Mouse (Mus musculus) hematopoietic stem cell, adult 5-6 weeks (primary cell): ENCODE measurements around the gene Tat. TPM values are rescaled to one million over a fixed set of nuclear protein-coding genes. Genes with fewer than 3 reads are reported as not detected.
A peak's percentile ranks its signal among the peaks of the same experiment; 100 is the strongest.

Source experiments
- ATAC-seq, 2 experiments: fragments of 125-278 bp in 1 of 2; replicated peaks in 1 of 2; 2 replicates each; pipeline ENCODE4 v1.8.0; 2016 to 2017; ENCODE audit warnings: inconsistent platforms in 2 of 2, mild to moderate bottlenecking in 2 of 2, moderate number of reproducible peaks in 2 of 2, low read depth in 1 of 2, moderate TSS enrichment in 1 of 2; ENCODE audit not compliant: low FRiP score in 2 of 2, poor library complexity in 2 of 2, severe bottlenecking in 2 of 2, insufficient read depth in 1 of 2, low TSS enrichment in 1 of 2
- total RNA-seq: library from RNA; stranded (forward); fragments of 172-1452, 232-1000 nt; gene quantifications from 2 replicates; pipeline ENCODE4 v1.2.3, GENCODE M21; 2017

Gene Tat
- total RNA-seq, 1 experiment from 2014 or later, result not detected

DNA sequence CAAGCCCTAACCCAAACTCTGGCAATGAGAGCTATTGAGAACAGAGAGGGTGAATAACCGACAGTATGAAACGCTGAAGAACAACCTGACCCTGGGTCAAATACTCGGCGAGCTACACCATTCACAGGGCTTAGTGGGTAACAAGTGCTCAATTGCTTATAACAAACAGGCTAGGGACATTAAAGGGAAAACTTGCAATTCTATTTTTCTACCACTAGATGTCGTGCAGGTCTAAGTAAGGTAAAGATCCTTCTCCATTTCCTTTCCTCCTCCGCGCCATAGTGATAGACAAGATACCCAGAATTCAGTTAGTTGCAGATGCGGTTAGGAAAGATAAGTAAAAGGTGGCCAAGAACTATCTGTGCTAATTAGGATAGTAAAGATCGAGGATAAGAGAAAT is 19.9 kb upstream of the Tat start:
- peak; percentile 53 to 69 for ATAC-seq

DNA sequence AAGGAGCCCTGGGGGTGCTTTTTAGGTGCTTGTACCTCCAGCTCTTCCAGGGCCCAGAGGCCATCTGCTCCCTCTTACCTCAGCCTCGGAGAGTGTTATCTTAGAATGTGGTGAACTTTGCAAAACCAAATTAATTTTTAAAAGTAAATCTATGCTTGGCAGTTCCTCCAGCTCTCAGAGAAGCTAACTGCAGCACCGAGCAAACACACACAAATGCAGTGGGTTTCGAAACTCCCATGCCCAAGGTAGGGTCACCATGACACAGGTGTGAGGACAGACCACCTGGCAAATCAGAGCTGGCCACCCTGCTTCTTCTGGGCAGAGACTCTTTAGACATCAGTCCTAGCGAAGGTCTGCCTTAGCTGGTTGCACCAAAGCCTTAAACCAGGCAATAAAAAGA is 17.3 kb upstream of the Tat start:
- no peak for ATAC-seq

DNA sequence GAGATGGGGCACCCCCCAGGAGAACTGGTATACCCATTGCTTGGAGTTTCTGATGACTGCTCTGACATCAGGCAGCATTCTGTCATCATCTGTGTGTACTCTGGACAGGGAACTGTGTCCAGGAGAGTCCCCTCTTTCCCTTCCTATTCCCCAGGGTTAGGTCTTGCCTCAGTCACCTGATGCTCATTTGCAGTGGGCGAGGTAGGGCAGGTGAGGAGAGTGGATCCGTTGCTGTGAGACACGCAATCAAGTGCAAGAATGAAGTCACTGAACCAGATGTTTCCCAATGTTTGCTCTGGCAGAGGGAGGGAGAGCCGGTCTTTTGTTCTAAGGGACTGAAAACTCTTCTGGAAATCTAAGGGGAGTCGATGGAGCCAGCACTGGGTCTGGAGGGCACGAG is 10.9 kb upstream of the Tat start:
- no peak for ATAC-seq

DNA sequence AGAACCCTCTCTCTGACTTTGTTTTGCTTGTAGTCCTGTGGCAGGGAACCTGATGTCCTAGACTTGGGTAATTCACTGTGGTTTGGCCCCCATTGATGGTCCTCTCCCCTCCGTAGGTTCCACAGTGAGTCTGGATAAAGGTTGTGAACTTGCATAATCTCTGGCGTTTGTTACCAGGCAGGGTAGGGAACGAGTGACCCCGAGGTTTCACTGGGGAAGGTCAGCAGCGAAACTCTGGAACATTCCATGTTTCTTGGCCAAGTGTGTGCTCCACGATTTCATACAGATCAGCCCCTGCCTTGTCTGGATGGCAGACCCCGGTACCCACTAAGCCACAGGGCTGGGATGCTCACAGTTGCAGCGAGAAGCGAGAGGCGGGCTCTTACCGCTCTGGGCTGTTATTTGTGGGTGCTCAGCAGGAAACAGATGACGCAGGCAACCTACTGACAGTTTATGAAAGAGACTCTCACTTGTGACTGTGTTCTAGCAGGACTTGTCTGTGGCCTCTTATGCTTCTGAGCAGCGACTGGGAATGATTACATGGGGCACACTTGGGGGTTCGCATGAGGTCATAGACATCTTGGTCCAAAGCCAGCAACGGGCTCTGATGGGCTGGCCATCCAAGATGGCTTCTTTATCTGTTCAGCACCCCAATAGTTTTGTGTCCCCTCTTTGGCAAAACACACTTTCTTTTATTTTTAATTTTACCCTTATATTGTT is 7.7 kb upstream of the Tat start:
- 0 out of 4 replicates have a peak, but pooled peaks of 1 of the 2 experiments have one; percentile 21 for ATAC-seq

DNA sequence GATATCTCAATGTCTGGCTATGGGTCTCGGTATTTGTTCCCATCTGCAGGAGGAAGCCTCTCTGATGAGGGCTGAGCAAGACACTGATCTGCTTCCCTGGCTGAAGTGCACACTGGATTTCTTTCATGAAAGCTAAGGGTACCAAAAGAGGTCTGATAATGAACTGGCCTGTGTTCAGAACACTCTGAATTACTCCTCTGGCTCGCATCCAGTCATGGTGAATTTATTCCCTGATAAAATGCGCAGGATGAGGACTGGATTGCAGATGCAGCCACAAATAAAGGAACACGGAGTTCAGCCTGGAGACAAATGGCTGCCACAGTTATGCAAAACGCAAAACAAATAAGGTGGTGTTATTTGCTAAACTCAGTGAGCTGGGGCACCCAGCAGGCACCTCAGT is 6.3 kb upstream of the Tat start:
- ATAC-seq, result no peak

DNA sequence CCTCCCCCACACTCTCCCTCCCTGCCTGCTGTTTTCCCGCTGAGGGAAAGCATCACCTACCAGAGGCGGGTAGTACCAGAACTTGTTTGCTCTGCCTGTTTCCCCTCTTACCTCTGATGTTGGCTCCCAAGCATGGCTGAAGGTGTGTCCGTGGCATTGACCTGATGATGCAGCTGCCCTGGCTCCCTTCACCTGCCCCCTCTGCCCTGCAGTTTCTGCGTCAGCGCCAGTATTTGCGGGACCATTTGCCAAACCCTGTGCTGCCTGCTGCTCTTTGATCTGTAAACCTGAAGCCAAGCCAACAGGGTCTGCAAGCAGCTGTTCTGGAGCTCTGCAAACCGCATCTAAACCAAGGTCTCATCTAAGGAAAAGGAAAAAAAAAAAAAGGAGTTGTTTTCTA is 3.9 kb upstream of the Tat start:
- ATAC-seq, result no peak

DNA sequence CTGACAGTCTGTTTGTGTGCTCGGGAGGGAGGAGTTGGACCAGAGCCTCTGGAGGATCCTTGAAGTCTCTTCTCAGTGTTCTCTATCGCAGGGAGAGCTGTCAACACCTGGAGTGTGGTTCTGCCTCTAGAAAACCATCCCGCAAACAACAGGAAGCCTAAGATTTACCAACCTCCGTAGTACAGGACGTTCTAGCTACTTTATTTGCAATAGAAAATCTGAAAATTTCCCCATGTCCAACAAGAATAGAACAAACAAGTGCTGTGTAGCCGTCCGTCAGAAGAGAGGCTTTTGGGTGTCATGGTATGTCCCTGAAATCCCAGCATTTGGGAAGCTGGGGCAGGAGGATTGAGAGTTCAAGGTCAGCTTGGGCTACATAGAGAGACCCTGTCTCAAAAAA is 2.5 kb upstream of the Tat start:
- ATAC-seq, result no peak

DNA sequence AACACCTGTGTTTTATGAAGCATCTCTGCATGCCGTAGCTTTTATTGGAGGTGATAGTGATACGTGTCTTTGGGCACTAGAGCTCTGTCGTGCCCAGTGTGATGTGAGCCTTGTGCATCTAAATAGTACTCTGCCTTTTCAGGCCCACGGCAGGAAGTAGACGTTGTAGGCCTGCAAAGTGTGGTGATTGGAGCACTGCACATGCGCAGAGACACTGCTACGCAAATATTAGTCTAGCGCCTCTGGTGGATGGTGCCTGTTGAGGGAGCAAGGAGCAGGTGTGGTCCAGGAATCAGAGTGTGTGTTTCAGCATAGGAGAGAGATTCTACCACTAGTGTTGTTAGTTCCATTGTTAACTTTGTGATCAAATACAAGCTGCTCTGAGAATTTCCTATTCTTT is 1.1 kb upstream of the Tat start:
- ATAC-seq, result no peak

DNA sequence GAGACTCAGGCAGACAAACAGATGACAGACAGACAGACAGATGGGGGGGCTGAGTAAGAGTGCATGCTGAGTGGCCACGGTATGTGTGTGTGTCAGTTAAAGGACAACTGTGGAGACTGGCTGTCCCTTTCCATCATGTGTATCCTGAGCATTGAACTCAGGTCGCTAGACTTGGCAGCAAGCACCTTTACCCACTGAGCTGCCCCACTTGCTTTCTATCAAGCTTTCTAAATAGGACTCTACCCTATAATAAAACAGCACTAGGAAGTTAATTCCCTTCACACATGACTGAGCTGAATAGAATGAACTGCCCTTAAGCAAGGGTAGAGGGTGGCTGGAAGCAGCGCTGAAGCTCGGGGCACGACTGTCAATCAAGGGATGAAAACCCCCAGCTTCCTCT is 1.9 kb downstream of the Tat start:
- ATAC-seq, result no peak

DNA sequence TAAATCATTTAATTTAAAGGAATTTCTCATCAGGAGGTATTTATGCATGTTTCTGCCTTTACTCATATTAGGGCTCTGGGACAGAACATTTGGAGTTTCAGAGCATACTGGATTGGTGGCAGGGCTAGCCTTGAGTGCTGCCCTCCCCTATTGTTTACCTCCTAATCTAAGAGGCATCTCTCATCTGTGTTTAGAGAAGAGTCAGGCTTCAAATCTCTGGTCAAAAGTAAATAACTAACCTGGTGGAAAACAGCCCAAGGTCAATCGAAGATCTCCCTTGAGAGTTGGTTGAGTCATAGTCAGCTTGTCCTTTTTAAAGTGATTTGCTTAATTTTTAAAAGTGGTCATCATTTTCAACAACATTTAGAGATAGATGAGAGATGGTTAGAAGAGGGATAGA is 2.7 kb downstream of the Tat start:
- no peak for ATAC-seq

DNA sequence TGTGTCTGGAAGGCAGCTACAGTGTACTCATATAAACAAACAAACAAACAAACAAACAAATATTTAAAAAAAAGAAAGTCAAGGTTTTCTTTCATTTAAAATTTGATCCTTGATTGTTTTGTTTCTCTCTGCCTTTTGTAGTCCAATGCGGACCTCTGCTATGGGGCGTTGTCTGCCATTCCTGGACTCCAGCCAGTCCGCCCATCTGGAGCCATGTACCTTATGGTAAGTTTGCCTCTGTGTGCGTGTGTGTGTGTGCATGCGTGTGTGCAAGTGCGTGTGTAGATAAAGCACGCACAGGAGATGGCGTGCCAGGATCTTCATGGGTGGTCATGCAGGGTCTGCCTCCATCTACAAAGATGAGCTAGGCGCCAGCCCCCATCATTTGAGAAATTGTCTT is 7.1 kb downstream of the Tat start:
- no peak for ATAC-seq

DNA sequence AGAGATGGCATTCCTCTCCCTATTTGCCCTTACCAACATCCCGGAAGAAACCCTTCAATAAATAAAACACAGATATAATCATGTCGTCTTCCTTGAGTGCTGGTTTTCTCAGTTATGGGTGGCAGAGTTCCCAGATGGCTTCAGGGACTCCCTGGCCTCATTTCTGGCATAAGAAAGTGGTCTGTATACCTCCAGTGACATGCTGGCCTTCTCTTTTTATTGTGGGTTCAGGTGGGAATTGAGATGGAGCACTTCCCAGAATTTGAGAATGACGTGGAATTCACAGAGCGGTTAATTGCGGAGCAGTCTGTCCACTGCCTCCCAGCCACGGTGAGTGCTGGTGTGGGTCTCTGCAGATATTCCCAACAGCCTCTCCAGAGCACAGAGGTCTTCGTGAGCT is 7.8 kb downstream of the Tat start:
- ATAC-seq, result no peak

DNA sequence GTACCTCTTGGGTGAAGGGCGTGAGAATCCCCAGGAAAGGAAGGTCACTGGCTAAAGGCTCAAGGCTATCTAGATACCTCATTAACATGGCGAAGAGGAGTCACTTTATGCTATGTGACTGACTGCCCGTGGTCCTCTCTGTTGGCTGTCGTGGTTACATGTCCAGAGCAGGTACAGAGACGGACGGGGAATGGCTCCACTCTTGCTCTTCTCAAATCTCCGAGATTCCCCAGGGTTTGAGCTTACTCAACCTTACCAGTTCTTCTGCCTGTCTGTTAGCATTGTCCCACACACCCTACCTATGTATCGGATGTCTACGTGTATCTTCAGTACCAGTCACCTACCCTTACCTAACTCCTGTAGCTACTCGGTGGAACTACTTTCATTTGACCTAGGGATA is 9.7 kb downstream of the Tat start:
- no peak for ATAC-seq

DNA sequence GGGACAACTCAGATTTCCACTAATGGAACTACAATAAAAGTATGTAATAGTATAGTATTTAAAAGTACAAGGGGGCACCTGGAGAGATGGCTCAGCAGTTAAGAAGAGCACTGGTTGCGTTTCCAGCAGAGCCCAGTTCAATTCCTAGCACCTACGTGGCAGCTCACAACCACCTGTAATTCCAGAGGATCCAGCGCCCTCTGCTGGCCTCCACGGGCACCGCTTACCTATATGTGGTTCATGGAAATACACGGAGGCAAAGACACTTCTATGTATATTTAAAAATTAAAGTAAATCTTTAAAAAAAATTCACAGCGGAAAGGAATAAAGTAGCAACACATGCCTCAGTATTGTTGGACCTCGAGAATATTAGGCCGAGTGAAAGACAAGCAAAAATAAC is 12.7 kb downstream of the Tat start:
- no peak for ATAC-seq

DNA sequence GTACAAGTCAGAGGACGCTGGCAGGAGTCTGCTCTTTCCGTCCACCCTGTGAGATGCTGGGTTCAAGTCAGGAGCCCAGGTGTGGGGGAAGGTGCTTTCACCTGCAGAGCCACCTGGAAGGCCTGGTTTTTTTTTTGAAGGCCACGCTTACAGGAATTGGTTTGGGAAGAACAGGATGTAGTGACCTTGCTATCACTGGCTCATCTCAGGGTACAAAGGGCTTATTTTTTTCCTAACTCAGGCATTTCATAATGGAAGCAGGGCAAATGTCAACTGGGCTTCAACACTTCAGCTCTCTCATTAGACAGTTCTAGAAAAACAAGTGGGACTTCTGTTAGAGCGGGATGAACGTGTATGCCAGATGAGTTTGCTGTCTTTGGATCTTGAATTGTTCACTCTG is 14.1 kb downstream of the Tat start:
- no peak for ATAC-seq

DNA sequence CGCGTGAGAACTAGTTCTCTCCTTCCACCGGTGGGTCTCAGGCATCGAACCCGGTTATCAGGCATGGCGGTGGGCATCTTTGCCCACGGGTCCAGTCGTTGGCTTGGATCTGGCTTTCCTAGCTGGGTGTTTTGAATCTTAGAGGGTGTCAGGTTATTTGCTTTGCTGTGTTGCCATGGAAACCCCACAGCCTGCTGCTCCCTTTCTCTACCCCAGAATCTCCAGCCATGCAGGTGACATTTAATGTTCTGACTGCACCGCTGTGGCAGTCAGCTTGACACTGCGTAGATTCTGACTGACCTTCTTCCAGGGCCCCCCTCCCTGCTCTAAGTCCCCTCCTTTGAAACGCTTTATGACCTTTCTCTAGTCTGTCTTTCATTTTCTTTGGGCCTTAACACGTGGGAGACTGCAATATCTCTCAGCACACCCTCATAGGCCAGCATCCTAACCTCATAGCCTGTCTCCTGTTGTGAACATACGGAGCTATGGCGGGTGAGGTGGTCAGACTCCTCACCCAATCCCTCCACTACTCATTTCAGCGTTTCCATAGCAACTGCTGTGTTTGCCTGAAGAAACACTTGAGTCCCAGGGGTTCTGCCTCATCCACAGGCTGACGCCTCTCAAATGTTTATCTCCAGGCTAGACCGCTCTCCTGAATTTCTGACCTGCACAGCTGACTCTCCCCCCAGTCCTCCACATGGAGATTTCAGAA is 16.2 kb downstream of the Tat start:
- no peak for ATAC-seq

DNA sequence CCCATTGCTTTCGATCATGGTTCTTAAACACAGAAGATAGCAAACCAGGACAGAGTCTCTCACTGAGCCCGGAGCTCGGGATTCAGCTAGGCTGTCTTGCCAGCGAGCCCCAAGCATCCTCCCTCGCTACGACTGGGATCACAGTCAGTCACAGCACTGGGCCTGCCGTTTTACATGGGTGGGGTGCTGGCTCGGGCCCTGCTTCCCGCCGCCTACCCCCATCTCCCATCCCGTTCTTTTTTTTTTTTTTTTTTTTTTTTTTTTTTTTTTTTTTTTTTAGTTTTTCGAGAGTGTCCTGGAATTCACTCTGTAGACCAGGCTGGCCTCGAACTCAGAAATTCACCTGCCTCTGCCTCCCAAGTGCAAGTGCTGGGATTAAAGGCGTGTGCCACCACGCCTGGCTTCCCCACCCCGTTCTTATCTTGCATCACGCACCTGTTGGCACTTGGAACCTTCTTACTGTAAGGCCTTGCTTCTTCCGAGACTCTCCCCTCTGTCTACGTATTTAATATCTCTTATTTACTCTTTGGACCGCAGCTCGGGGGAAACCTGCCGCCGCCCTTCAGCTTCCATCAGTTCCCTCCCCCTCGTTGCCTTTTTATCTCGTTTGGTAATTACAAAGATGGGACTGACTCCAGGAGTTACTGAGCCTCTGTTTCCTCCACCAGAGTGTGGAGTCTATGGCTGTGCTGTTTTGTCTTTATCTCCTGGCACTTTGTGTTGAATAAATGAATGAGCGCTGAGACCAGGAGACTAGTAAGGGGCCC is 18.2 kb downstream of the Tat start:
- ATAC-seq, result 0 out of 4 replicates have a peak, but pooled peaks of 1 of the 2 experiments have one; percentile 12

DNA sequence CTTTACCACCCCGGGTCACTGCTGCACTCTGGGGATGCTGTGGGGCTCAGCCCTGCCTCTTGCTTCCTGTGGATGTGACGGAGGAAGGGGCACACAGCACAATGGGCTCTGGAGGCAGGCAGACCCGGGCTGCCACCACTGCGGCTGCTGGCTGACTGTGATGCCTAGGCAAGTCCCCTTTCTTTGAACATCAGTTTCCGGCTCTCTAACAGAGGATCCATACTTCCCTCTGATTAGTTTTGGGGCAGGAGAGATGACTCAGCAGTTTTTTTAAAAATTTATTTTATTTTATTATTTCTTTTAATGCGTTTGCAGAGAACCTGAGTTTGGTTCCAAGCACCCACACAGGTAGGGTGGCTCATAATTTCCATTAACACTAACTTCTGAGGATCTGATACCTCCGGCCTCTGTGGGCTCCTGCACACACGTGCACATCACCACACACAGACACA is 18.8 kb downstream of the Tat start:
- peak; percentile 66 to 67; a peak in 3 of 4 replicates for ATAC-seq
